ENCODE assay signal across 8 mouse cellular contexts in genomic region chr1:135585573-135585972, GRCm38 (mm10). TPM values are rescaled to one million over a fixed set of nuclear protein-coding genes. Genes with fewer than 3 reads are reported as not detected.
DNase-seq lines count a peak whose midpoint lies in the region; ATAC-seq and TF ChIP-seq lines count a peak whose summit lies in the region.

No protein-coding gene starts in this region.

- peak overlapping the region; percentile 41 for H3K9ac ChIP-seq in kidney, embryonic 15.5 days
- H3K9ac ChIP-seq in liver, embryonic 11.5 days (ENCODE audit: low read depth, low read length): peak overlapping the region; percentile 32; the same call in 1 of the 2 replicates
- peak overlapping the region; percentile 95 for H3K9ac ChIP-seq in neural tube, embryonic 13.5 days

- peak overlapping the region; percentile 55 for H3K4me3 ChIP-seq in cortical plate, adult 2 months (ENCODE audit: insufficient read depth, low read length)
- peak overlapping the region; percentile 58 for H3K4me3 ChIP-seq in kidney, embryonic 15.5 days (replicated peaks)
- peak overlapping the region; percentile 49 for H3K4me3 ChIP-seq in liver, embryonic 11.5 days (ENCODE audit: low read depth, low read length)
- H3K4me3 ChIP-seq in neural tube, embryonic 13.5 days: peak overlapping the region; percentile 80

- TF ChIP-seq CTCF in cortical plate, adult 2 months (IDR thresholded peaks at IDR 0.05; ENCODE audit: extremely low read depth, insufficient read depth, low read length): no peak

- peak; percentile 54 for ATAC-seq in granulocyte monocyte progenitor cell, adult 5-6 weeks (replicated peaks; ENCODE audit: poor library complexity, severe bottlenecking)
- peak; percentile 46; the same call in 1 of the 2 replicates for ATAC-seq in kidney, embryonic 15.5 days (replicated peaks; ENCODE audit: low FRiP score)
- ATAC-seq in liver, embryonic 11.5 days (replicated peaks; ENCODE audit: low FRiP score): 0 out of 2 replicates have a peak, but pooled peaks have one; percentile 22
- ATAC-seq in neural tube, embryonic 13.5 days (ENCODE audit: low read depth): peak; percentile 68
- ATAC-seq in erythroblast, adult 5-6 weeks (replicated peaks; ENCODE audit: low FRiP score, poor library complexity, severe bottlenecking): no peak

- peak overlapping the region; percentile 48; the same call in 1 of the 2 replicates for H3K27ac ChIP-seq in cortical plate, adult 2 months (ENCODE audit: insufficient read depth, low read length)
- H3K27ac ChIP-seq in kidney, embryonic 15.5 days: peak overlapping the region; percentile 49; the same call in 1 of the 2 replicates
- H3K27ac ChIP-seq in liver, embryonic 11.5 days (ENCODE audit: low read depth, low read length): no peak overlapping the region; the same call in 1 of the 2 replicates
- peak overlapping the region; percentile 96 for H3K27ac ChIP-seq in neural tube, embryonic 13.5 days (replicated peaks)

- peaks cover 17% of the 10 kb centered on the region for H3K27me3 ChIP-seq in kidney, embryonic 15.5 days
- H3K27me3 ChIP-seq in liver, embryonic 11.5 days (replicated peaks; ENCODE audit: control insufficient read depth, insufficient read depth, low read length): peaks cover 30% of the 10 kb centered on the region
- no peaks in the 10 kb centered on the region for H3K27me3 ChIP-seq in neural tube, embryonic 13.5 days

- peak overlapping the region; percentile 86 for H3K4me2 ChIP-seq in kidney, embryonic 15.5 days
- H3K4me2 ChIP-seq in liver, embryonic 11.5 days: peak overlapping the region; percentile 77
- peak overlapping the region; percentile 93 for H3K4me2 ChIP-seq in neural tube, embryonic 13.5 days

- H3K9me3 ChIP-seq in kidney, embryonic 15.5 days (replicated peaks): no peaks in the 10 kb centered on the region
- H3K9me3 ChIP-seq in liver, embryonic 11.5 days (ENCODE audit: control insufficient read depth, low read length): no peaks in the 10 kb centered on the region
- no peaks in the 10 kb centered on the region for H3K9me3 ChIP-seq in neural tube, embryonic 13.5 days

- H3K4me1 ChIP-seq in cortical plate, adult 2 months (ENCODE audit: control insufficient read depth, insufficient read depth, low read length): peaks cover 9% of the 10 kb centered on the region
- H3K4me1 ChIP-seq in kidney, embryonic 15.5 days: peaks cover 50% of the 10 kb centered on the region
- H3K4me1 ChIP-seq in liver, embryonic 11.5 days (replicated peaks; ENCODE audit: control insufficient read depth, insufficient read depth, low read length): peaks cover 15% of the 10 kb centered on the region
- H3K4me1 ChIP-seq in neural tube, embryonic 13.5 days (replicated peaks): peaks cover 67% of the 10 kb centered on the region

- DNase-seq in heart, adult 18-20 months: peak; percentile 62 to 63
- DNase-seq in heart, postnatal 25 days (ENCODE audit: low spot score): no peak
- DNase-seq in liver, embryonic 11.5 days (ENCODE audit: low spot score): peak; percentile 67

- no peaks in the 10 kb centered on the region for H3K36me3 ChIP-seq in kidney, embryonic 15.5 days
- H3K36me3 ChIP-seq in liver, embryonic 11.5 days (ENCODE audit: control insufficient read depth, insufficient read depth, low read length): no peaks in the 10 kb centered on the region
- H3K36me3 ChIP-seq in neural tube, embryonic 13.5 days: no peaks in the 10 kb centered on the region

- WGBS in kidney, embryonic 15.5 days: under 1% methylated on average over 19 of the region's 19 CpGs
- WGBS in liver, embryonic 11.5 days: 1% methylated on average over 18 of the region's 19 CpGs
- 0% methylated on average over 14 of the region's 19 CpGs for WGBS in neural tube, embryonic 13.5 days

- intact Hi-C loops in heart, postnatal 25 days (cut with DNase I): no loop called here

- TF ChIP-seq POLR2A in cortical plate, adult 2 months (IDR thresholded peaks at IDR 0.05; ENCODE audit: extremely low read depth, insufficient read depth, low read length): peak; percentile 65; the same call in 1 of the 2 replicates

RNA-seq across cellular contexts. Expression of gene Nav1, which starts 21.5 kb away (rescaled TPM):
- total RNA-seq in heart, adult 18-20 months (2021): 10 to 100 TPM; 16.3 to 16.7 TPM
- total RNA-seq in heart, postnatal 25 days (2021): 10 to 100 TPM; 19.6 to 19.8 TPM
- 35.8 and 38.8 TPM in 2 replicates for polyA plus RNA-seq in cortical plate, adult 2 months (2012; rRNA removed)
- 16.3 and 19.8 TPM in 2 replicates for total RNA-seq in granulocyte monocyte progenitor cell, adult 5-6 weeks (2014; fragmentation: Nextera tagmentation)
- total RNA-seq in granulocyte monocyte progenitor cell, adult 5-6 weeks (2017): 2.9 and 3.6 TPM in 2 replicates
- 16.4 and 16.6 TPM in 2 replicates for polyA plus RNA-seq in kidney, embryonic 15.5 days (2015; fragmentation: Nextera tagmentation; extraction: Ambion mirVana)
- polyA plus RNA-seq in liver, embryonic 11.5 days (2014; fragmentation: Nextera tagmentation; extraction: Ambion mirVana): 8.8 and 8.9 TPM in 2 replicates
- polyA plus RNA-seq in neural tube, embryonic 13.5 days (2015; fragmentation: Nextera tagmentation; extraction: Ambion mirVana): 34.9 and 38.6 TPM in 2 replicates
- total RNA-seq in erythroblast, adult 5-6 weeks (2015; ENCODE audit: low replicate concordance): 1.5 and 1.7 TPM in 2 replicates
- total RNA-seq in erythroblast, adult 5-6 weeks (2017; ENCODE audit: low replicate concordance): 0.77 and 1.4 TPM in 2 replicates

Comparison
In these comparisons a context has a peak if more than half of its experiments do, and no peak if none do; other contexts are left out.
1. H3K9ac ChIP-seq: peak in every context shown above with its lines; median percentile 95 in neural tube, embryonic 13.5 days; 41 in kidney, embryonic 15.5 days; 32 in liver, embryonic 11.5 days.